Mouse (Mus musculus) MEL (cell line): ENCODE results near the gene Aip. TPM values are rescaled to one million over a fixed set of nuclear protein-coding genes. Genes with fewer than 3 reads are reported as not detected.

ENCODE experiments used
- DNase-seq: peaks from one replicate; pipeline ENCODE4 v3.0.0; 2011; ENCODE audit warnings: low read depth, low spot score
- H3K27ac ChIP-seq: 2 replicates; pipeline ENCODE4 v1.5.1; 2012; ENCODE audit warnings: low read depth, mild to moderate bottlenecking, control low read depth, low read length, moderate library complexity; ENCODE audit not compliant: control insufficient read depth
- H3K27me3 ChIP-seq, 2 experiments: fragments of 150-350 bp in 1 of 2; sonication (generic) in 1 of 2; 2 replicates each; pipeline ENCODE4 v1.6.1; 2012; ENCODE audit warnings: low read length in 2 of 2, mild to moderate bottlenecking in 2 of 2, improper control_type of control experiment in 1 of 2, moderate library complexity in 1 of 2; ENCODE audit not compliant: insufficient read depth in 2 of 2, control insufficient read depth in 1 of 2
- H3K36me3 ChIP-seq, 2 experiments: 2 replicates each; pipeline ENCODE4 v1.6.1; 2012 to 2014; ENCODE audit warnings: low read length in 2 of 2, improper control_type of control experiment in 1 of 2, inconsistent platforms in 1 of 2, mild to moderate bottlenecking in 1 of 2; ENCODE audit not compliant: insufficient read depth in 2 of 2, control insufficient read depth in 1 of 2
- H3K4me1 ChIP-seq, 2 experiments: fragments of 150-350 bp in 1 of 2; sonication (generic) in 1 of 2; 2 replicates each; pipeline ENCODE4 v1.6.1; 2012; ENCODE audit warnings: low read length in 2 of 2, improper control_type of control experiment in 1 of 2, mild to moderate bottlenecking in 1 of 2; ENCODE audit not compliant: insufficient read depth in 2 of 2, control insufficient read depth in 1 of 2
- H3K4me3 ChIP-seq, 2 experiments: fragments of 150-350 bp in 1 of 2; sonication (generic) in 1 of 2; 2 replicates each; pipeline ENCODE4 v1.5.1; 2012; ENCODE audit warnings: low read depth in 2 of 2, low read length in 2 of 2, mild to moderate bottlenecking in 2 of 2, moderate library complexity in 2 of 2, control low read depth in 1 of 2, improper control_type of control experiment in 1 of 2; ENCODE audit not compliant: control insufficient read depth in 1 of 2, insufficient read depth in 1 of 2
- H3K79me2 ChIP-seq: 2 replicates; pipeline ENCODE4 v1.6.1; 2012; ENCODE audit warnings: mild to moderate bottlenecking, low read length, moderate library complexity; ENCODE audit not compliant: control insufficient read depth, poor library complexity, insufficient read depth
- H3K9ac ChIP-seq: 2 replicates; pipeline ENCODE4 v1.6.1; 2012; ENCODE audit warnings: low read depth, mild to moderate bottlenecking, control low read depth, low read length, moderate library complexity; ENCODE audit not compliant: control insufficient read depth, poor library complexity, severe bottlenecking
- H3K9me3 ChIP-seq: fragments of 150-350 bp; sonication (generic); replicated peaks from 2 replicates; pipeline ENCODE4 v1.6.1; 2012; ENCODE audit warnings: mild to moderate bottlenecking, low read length, improper control_type of control experiment, moderate library complexity; ENCODE audit not compliant: insufficient read depth
- CHD1 ChIP-seq: IDR thresholded peaks from 2 replicates; pipeline ENCODE4 v1.6.1; 2012; ENCODE audit warnings: low read depth, mild to moderate bottlenecking, inconsistent platforms, low read length, improper control_type of control experiment
- CTCF ChIP-seq, 3 experiments: IDR thresholded peaks in 2 of 3; conservative IDR thresholded peaks in 1 of 3; 2 replicates each; pipeline ENCODE4 v1.5.1; 2011 to 2012; ENCODE audit warnings: low read length in 3 of 3, low read depth in 2 of 3, mild to moderate bottlenecking in 2 of 3, improper control_type of control experiment in 1 of 3, inconsistent platforms in 1 of 3, mixed read lengths in 1 of 3, moderate library complexity in 1 of 3; ENCODE audit not compliant: control insufficient read depth in 1 of 3, insufficient read depth in 1 of 3, poor library complexity in 1 of 3, severe bottlenecking in 1 of 3
- ETS1 ChIP-seq: IDR thresholded peaks from 2 replicates; pipeline ENCODE4 v1.6.1; 2012; ENCODE audit warnings: low read depth, mild to moderate bottlenecking, inconsistent platforms, low read length, improper control_type of control experiment, moderate library complexity
- HCFC1 ChIP-seq: IDR thresholded peaks from 2 replicates; pipeline ENCODE4 v1.6.1; 2012; ENCODE audit warnings: low read depth, mild to moderate bottlenecking, inconsistent platforms, low read length, improper control_type of control experiment, moderate library complexity
- JUND ChIP-seq: IDR thresholded peaks from 2 replicates; pipeline ENCODE4 v1.6.1; 2011; ENCODE audit warnings: low read depth, mild to moderate bottlenecking, improper control_type of control experiment, low read length
- MAFK ChIP-seq: IDR thresholded peaks from 2 replicates; pipeline ENCODE4 v1.6.1; 2011; ENCODE audit warnings: low read depth, mild to moderate bottlenecking, low read length, improper control_type of control experiment, borderline replicate concordance
- MAZ ChIP-seq: IDR thresholded peaks from 2 replicates; pipeline ENCODE4 v1.6.1; 2012; ENCODE audit warnings: low read depth, mild to moderate bottlenecking, inconsistent platforms, low read length, improper control_type of control experiment
- MEF2A ChIP-seq: IDR thresholded peaks from 2 replicates; pipeline ENCODE4 v1.6.1; 2014; ENCODE audit warnings: low read depth, mild to moderate bottlenecking, inconsistent platforms, low read length, improper control_type of control experiment; ENCODE audit not compliant: poor library complexity, insufficient replicate concordance, severe bottlenecking; ENCODE audit errors: extremely low read depth
- MYB ChIP-seq: IDR thresholded peaks from 2 replicates; pipeline ENCODE4 v1.6.1; 2011; ENCODE audit warnings: mild to moderate bottlenecking, low read depth, low read length, improper control_type of control experiment
- POLR2A ChIP-seq, 2 experiments: IDR thresholded peaks; 2 replicates each; pipeline ENCODE4 v1.6.1; 2011 to 2012; ENCODE audit warnings: low read length in 2 of 2, mild to moderate bottlenecking in 2 of 2, control low read depth in 1 of 2, improper control_type of control experiment in 1 of 2, low read depth in 1 of 2, moderate library complexity in 1 of 2; ENCODE audit not compliant: control insufficient read depth in 1 of 2, insufficient read depth in 1 of 2, poor library complexity in 1 of 2
- RCOR1 ChIP-seq: IDR thresholded peaks from 2 replicates; pipeline ENCODE4 v1.6.1; 2012; ENCODE audit warnings: low read depth, mild to moderate bottlenecking, inconsistent platforms, low read length, improper control_type of control experiment
- TAL1 ChIP-seq: IDR thresholded peaks from 2 replicates; pipeline ENCODE4 v1.6.1; 2012; ENCODE audit warnings: mild to moderate bottlenecking, inconsistent platforms, low read length, moderate library complexity, mixed read lengths
- TBP ChIP-seq: IDR thresholded peaks from 2 replicates; pipeline ENCODE4 v1.8.0; 2011; ENCODE audit warnings: low read depth, low read length, improper control_type of control experiment
- TCF12 ChIP-seq: IDR thresholded peaks from 2 replicates; pipeline ENCODE4 v1.6.1; 2014; ENCODE audit warnings: low read depth, mild to moderate bottlenecking, inconsistent platforms, low read length, improper control_type of control experiment, moderate library complexity
- ZMIZ1 ChIP-seq: IDR thresholded peaks from 2 replicates; pipeline ENCODE4 v1.6.1; 2012; ENCODE audit warnings: low read depth, mild to moderate bottlenecking, inconsistent platforms, low read length, improper control_type of control experiment, moderate library complexity
- ZNF384 ChIP-seq: IDR thresholded peaks from 2 replicates; pipeline ENCODE4 v1.6.1; 2012; ENCODE audit warnings: low read depth, mild to moderate bottlenecking, inconsistent platforms, low read length, improper control_type of control experiment
- polyA plus RNA-seq, 2 experiments: library from polyadenylated mRNA; stranded (reverse) in 1 of 2; unstranded in 1 of 2; fragments of >175 nt in 1 of 2; fragments of >200 nt in 1 of 2; gene quantifications; 2 replicates each; pipeline versions ENCODE4 v1.2.1 to v1.2.4; 2012; ENCODE audit warnings: low replicate concordance in 2 of 2, low read depth in 1 of 2; ENCODE audit not compliant: insufficient read length in 2 of 2, insufficient read depth in 1 of 2, missing spikeins in 1 of 2
- total RNA-seq: library from RNA; depleted of rRNA; stranded (reverse); fragments of 300-350 nt; gene quantifications from 2 replicates; pipeline ENCODE4 v1.2.3, GENCODE M21; 2012

Aip gene
- total and polyA plus RNA-seq, 3 experiments, result 37.8 to 101 TPM; not detected in 1

DNA sequence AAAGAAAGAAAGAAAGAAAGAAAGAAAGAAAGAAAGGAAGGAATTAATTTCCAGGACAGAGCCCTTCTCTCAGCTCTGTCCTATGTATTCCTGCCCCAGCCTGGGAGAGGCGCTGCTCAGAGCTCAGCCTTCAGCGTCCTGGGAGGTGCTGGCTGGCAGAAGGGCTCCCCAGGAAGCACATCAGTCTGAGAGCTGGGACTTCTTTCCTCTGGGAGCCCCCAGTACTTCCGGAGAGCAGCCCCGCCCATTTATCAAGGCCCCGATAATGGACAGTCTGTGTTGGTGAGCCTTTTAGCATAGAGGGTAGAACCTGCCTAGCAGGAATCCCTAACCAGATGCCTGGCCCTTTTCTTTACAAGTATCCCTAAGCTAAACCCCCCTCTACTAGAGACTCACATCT is 37.5 kb downstream of the Aip start:
- peak overlapping the region; percentile 56 for H3K9ac ChIP-seq
- peaks cover 0 to 5% of the 10 kb centered on the region in 2 experiments; a peak in 2 of 4 replicates for H3K4me1 ChIP-seq
- no peak for TF ChIP-seq MAZ
- TF ChIP-seq ETS1, result no peak
- TF ChIP-seq HCFC1, result no peak
- TF ChIP-seq CHD1, result no peak
- TF ChIP-seq CTCF (IDR thresholded peaks at IDR 0.05 in 2 of 3, conservative IDR thresholded peaks at IDR 0.05 in 1 of 3; ENCODE audit: control insufficient read depth in 1 of 3, insufficient read depth in 1 of 3, low read depth in 2 of 3, low read length in 3 of 3, poor library complexity in 1 of 3, severe bottlenecking in 1 of 3), result peak in 2 of 3 experiments; percentile 15 to 27; a peak in 4 of 6 replicates
- no peak for TF ChIP-seq MAFK
- TF ChIP-seq ZMIZ1, result no peak
- no peak for TF ChIP-seq TAL1
- TF ChIP-seq MYB, result no peak
- 0 out of 4 replicates have a peak, but pooled peaks of 1 of the 2 experiments have one; percentile 24 for TF ChIP-seq POLR2A (IDR thresholded peaks at IDR 0.05; ENCODE audit: control insufficient read depth in 1 of 2, insufficient read depth in 1 of 2, low read depth in 1 of 2, low read length in 2 of 2, poor library complexity in 1 of 2)
- no peak for TF ChIP-seq JUND
- TF ChIP-seq, all 39 proteins: peak for 2
- Histone ChIP-seq H3K27me3 (no peaks in the 10 kb centered on the region), H3K4me3 (peak overlapping the region; percentile 49 to 64), H3K9me3 (no peaks in the 10 kb centered on the region), H3K79me2 (no peaks in the 10 kb centered on the region), H3K27ac (peak overlapping the region; percentile 62), H3K36me3 (peaks cover 0 to 8% of the 10 kb centered on the region in 2 experiments; a peak in 2 of 4 replicates)
- peak; percentile 73 for DNase-seq

DNA sequence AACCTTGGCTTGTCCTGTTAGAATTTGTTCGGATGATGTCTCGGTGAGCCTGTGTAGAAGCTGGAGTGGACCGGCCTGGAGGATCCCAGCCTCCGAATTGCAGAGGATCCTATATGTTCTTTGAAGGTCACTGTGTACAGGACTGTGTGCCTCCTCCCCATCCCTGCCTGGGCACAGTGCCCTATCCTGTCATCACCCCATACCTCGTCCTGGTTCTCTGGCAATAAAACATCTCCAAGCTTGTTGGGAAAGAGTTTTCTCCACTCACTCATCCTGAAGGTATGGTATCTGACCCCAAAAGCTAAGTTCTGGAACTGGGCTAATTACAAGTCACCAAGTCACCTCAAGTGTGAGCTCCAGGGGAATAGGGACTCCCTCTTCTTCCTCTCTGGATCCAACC is 38.6 kb downstream of the Aip start:
- no peak overlapping the region for H3K4me3 ChIP-seq
- no peaks in the 10 kb centered on the region for H3K4me1 ChIP-seq
- H3K27me3 ChIP-seq, result no peaks in the 10 kb centered on the region; a peak in 2 of 4 replicates
- H3K9me3 ChIP-seq, result no peaks in the 10 kb centered on the region
- H3K79me2 ChIP-seq, result no peaks in the 10 kb centered on the region
- no peak for TF ChIP-seq RCOR1
- TF ChIP-seq MEF2A, result no peak
- TF ChIP-seq TBP, result no peak
- no peak for TF ChIP-seq JUND
- TF ChIP-seq CHD1, result no peak
- TF ChIP-seq ZNF384, result no peak
- no peak for TF ChIP-seq TCF12
- peaks cover 0 to 8% of the 10 kb centered on the region in 2 experiments; a peak in 2 of 4 replicates for H3K36me3 ChIP-seq
- no peak for DNase-seq
- H3K27ac ChIP-seq, result no peak overlapping the region
- no peak overlapping the region for H3K9ac ChIP-seq
